Mouse (Mus musculus) right cerebral cortex, postnatal 4 days (tissue): ENCODE data around the gene Wdr91.

Source experiments
- DNase-seq: peaks from one replicate; pipeline ENCODE4 v3.0.0-alpha.2; 2022

Wdr91 gene

DNA sequence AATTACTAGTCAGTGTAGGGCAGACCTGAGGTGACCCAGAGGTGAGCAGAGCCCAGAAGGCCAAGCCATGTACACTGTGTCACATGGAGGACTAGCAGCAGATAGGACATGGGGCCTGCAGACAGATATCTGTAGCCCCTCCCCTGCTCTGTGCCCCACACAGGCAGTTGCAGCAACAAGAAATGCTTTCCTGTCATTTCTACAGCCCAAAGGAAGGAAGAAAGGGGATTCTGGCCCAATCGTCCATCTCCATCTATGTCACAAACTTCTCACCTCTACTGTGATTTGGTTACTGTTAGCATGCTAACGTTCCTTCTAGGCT, 33.9 kb downstream of the Wdr91 start:
- DNase-seq: no peak

DNA sequence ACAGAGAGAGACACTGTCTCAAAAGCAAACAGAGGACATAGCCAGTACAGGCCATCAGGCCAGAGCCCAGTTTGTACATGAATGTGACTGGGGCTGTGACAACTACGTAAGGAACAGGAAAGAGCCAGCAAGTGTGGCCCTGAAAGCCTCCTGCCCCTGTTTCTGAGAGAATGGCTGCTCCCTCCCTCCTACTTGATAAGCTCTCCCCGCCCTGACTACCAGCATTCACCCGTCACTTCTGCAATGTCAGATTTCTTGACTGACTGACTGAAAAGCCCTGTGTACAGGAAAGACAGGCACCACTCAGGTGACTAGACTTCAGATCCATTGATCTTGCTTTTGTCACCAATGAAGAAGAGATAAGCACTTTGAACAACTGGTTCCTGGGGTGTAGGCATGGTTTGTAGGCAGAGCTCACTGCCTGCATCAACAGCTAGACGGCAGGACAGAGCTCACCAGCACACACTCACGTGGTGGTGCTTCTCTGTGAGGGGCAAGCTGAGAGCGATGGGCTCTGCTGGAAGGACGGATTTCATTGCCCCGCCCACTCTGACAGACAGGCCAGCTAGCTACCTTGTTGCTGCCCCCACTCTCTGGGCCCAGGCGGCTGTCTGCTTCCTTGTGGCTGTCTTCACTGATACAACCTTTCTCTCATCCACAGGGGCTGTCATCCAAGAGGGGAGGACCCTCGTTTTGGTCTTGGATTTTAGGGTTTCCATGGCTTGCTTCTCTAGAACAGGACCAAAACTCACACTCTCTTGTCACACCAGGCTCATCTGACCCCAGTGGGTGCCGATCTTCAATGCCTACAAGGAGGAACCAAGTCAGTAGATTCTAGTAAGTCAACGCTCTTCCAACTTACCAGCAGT, 34.5 kb downstream of the Wdr91 start:
- no peak for DNase-seq

DNA sequence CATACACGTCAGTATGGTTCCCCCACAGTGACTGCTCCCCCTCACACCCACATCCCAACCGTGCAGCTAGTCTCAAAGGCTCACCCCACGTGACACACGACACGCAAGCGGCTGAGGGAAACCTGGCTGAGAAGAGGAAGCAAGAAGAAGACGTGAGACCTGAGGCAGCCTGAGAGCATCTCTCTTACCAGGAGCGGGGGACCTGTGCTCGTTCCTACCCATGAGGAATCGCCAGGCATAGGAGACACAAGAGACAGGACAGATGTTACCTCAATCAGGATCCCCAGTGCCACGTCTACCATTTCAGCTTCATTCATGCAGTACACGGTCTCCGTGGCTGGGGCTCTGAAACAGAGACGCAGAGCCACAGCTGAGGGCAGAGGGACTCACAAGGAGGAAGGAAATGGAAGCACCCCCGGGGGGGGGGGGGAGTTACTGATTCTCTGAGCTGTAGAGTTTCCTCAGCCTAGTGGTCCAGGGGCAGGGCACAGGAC, 35.4 kb downstream of the Wdr91 start:
- DNase-seq: no peak

DNA sequence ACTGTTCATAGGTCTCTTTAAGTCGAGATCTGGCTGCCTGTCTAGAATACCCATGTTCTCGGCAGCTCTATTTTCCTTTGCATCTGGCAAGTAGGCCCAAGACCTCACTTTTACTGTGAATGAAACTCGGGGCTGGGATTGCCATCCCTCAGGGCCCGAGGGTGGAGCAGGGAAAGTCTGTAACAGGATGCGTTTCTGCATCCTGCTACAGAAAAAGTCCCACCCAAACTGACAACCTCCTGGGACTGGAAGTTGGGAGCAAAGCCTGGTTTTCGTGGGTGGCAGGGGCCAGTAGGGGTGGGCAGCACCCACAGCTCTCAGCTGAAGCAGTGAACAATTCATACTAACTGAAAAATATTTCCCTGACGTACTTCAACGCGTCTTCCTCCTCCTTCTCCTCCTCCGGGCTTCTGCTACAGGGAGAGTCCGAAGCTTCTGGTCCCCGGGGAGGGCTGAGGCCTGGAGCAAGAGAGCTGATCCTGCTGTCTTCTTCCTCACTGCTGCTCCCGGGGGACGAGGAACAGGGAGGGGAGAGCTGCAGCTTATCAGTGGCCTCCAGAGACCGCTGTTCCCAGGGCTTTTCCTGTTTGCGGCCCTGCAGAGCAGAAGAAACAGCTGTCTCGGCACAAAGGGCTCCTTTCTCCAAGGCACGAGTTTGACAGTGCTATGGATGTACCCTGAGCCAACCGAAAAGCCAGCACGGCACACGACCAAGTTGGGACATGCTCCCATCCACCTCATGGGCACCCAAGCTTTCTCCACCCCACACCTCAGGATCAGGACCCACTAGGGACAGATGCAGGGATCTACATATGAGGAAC, 36.4 kb downstream of the Wdr91 start:
- DNase-seq: no peak

DNA sequence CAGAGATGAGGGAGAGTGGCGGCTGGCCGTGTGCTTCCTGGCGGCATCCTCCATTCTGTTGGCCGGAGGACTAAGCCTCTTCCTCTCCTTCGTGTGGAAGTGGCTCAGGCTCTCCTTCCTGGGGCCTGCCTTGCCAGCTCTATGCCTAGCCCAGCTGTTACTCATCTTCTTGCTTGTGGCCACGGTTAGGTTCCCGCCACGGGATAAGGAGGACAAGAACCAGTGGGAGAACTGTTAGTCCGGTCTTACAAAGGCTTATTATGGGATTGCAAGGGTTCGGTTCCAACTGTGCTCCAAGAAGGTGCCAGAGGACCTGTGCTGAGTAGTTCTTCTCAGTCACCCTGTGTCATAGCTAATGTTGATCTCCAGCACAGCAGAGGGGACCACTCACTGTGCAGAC, 37.8 kb downstream of the Wdr91 start:
- no peak for DNase-seq

DNA sequence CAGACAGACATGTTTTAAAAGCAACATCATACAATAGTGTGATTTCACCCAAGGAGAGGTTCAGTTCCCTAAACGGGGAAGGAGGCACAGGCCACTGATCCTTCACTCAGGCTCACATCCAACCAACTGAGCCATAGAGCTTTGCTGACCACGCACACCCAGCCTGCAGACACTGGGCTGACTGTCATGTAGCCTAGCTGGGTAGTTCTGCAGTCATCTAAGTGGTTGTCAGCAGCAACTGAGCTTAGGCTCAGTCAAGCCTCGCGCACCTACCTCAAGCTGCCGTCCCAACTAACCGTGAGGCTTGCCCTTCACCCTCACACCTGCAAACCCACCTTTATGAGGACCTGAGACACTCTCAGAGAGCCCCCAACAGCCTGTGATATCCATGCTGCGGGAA, 38.7 kb downstream of the Wdr91 start:
- no peak for DNase-seq

DNA sequence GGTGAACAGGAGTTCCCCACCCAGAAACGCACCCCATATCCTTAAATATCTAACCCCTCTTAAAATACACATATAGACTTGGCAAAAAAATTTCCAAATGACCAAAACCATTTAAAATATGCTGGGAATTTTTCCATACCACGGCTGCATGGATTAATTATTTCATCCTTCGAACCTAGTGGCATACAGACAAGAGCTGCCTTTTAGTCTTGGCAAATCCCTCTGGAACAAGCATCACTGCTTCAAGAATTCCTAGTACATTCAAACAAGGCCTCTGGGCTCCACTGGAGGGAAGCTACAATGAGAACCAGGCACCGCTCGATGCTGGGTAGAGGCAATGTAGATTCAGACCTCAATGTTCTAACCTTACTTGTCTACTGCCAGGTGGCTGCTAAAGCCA, 40.0 kb downstream of the Wdr91 start:
- DNase-seq: no peak

DNA sequence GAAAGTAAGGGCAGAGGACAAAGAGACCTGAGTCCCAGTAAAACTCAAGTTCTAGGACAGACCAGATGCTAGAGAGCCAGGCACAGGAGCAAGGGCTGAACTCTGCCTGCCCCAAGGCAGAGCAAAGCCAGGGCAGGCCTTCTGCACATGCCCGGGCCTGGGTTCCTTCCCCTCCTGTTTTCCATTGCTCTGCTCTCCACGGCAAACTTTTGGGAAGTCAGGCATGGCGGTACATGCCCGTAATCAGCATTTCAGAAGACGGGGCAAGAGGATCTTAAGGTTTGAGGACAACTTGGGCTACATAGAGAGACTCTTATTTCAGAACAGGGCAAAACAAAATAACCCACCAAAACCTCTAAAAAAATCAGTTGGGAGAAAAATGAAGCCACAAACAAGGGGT, 40.5 kb downstream of the Wdr91 start:
- no peak for DNase-seq

DNA sequence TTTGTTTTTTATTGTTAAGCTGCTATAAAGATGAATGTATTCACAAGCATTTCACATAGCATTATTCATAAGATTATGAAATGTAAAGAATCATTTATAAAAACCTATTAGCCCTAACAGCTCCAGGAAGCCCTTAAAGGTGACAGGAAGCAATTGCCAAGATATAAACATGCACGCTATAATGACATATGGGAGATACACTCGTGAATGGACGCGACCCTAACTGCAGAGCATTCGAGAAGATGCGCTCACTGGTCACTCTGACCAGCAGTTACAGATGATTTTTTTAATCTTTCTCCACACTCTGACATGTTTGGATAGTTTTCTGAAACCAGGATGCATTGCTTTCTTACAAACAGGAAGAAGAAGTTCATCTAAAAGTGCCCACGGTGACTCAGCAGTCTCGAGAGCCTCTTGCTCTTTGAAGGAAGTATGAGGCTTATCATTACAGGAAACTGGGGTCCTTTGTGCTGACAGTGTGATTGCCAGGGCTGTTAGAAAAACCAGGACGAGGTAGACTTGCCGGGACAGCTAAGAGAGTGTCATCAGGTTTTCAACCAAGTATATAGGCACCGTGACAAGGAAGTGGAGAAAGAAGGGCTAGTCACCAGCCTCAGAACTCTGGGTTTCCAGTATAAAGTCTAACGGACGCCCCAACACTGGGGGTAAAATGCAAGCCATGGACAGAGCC, 41.3 kb downstream of the Wdr91 start:
- no peak for DNase-seq

DNA sequence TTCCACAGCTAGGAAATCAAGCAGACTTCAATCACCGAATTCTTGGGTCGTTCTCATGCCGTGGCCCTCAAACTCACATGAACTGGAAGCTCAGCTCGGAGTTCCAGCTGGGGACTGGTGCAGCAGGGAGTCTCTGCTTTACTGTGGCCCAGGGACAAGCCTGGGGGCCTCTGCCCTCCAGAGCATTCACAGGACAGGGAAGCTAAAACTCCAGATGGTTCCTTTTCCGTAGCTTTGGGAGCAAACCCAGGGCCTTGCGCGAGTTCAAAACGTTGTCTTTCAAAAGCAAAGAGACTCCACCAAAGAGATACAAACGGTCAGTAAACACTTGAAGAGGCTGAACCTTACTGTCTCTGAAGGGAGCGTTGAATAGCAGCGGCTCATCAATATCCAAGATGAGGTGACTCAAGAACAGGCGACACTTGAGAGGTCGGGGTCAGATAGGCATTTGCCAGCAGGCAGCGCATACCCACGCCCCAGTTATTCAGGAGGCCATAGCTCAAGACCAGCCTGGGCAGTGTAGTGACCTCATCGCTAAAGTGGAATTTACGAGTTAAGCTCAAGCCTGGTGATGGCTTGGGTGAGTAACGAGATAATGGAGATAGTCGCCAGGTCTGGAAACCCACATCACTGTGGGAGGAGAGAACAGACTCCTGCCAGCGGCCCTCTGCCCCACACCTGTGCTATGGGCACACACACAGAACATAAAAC, 42.0 kb downstream of the Wdr91 start:
- DNase-seq: no peak

DNA sequence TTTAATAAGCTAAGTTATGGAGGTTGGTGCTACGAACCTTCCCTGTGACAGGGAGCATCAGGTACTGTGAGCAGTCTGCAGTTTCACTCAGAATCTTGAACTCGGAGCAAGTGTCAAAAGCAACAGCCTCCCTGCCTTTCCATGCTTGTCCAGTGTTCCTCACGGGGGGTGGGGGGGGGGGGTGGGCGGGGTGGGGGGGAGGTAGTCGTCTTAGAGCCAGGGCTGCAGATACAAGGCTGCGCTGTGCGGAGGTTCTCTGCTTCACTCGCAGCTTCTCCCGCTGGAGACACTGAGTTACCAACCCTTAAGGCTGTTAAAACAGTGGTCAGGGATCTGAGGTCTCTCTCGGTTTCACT, 42.7 kb downstream of the Wdr91 start:
- DNase-seq: no peak

DNA sequence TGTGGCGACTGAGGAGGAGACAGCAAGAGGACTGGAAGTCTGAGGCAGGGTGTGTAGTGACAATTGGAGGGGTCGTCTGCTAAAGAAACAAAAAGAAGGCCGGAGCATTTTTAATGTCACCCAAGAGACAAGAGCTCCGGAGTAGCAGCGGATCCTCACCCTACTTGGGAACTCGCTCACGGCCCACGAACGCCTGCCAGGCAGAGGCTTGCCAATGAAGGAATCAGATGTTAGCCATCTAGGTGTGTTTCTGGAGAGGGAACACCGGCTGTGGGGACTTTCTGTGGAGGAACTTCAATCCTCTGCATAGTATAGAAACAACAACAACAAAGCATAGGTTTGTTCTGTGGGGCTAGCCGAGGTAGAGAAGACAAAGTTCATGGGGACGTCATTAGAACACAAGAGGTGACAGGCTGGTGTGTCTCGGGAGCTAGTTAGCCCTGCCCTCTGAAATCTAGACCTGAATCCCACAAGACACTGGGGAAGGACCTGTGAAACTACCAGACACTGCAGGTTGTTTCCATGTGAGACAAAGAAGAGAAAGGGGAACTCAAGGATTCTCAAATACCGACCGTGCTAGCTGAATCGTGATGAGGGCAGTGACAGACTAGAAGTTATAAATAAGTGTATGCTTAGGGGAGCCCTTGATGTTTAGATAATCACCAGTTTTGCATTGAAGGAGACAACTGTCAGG, 43.2 kb downstream of the Wdr91 start:
- DNase-seq: no peak

DNA sequence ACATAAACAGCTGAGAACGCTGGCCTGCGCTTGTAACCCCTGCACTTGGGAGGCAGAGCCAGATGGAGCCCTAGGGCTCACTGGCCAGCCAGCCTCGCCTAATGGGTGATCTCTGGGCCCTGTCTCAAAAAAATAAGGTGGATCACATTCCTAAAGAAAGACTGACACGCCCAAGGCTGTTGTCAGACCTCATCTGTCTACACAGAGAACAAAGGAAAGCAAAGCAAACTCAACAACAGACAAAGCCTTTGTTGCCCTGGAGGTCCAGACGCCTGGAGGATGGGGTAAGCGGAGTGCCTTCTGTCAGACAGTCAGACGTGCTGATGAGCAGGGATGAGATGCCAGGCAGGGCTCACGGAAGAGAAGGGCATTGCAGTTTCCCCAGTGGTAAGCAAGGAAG, 43.9 kb downstream of the Wdr91 start:
- no peak for DNase-seq

DNA sequence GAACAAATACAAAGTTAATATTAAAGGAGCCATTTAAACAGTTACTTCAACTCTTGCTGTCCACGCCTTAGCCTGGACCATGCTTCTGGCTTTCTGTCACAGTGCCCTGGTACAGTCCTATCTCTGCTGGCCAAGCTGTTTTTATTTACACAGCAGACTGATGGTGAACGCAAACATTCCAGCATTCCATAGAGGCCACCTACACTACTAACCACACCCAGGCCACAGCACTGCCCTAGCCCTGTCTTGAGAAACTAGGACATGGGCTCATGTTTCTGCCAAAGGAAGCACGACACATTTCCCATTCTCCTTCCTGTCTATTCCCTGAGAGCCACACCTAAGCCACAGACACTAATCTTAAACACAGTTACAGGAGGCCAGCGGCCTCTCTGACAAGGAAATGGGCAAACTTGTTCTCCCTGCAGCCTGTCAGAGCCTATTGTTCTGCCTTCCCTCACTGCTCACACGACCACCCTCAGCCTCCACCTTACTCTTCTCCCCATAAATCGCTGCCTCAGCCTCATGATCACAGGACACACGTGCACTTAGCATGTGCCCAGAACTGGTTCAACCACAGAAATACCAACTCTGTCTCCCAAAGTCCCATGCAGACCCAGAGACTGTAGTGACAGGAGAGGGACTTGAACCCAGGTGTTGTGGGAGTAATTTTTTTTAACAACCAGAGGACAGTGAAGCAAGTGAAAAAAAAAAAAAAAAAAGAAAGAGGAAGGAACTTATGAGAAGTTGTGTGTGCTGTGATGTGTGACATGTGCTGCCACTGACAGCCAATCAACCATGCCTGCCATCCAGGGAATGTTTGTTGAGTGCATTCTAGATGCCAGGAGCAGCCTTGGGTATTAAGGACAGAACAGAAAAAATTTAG, 44.7 kb downstream of the Wdr91 start:
- no peak for DNase-seq

DNA sequence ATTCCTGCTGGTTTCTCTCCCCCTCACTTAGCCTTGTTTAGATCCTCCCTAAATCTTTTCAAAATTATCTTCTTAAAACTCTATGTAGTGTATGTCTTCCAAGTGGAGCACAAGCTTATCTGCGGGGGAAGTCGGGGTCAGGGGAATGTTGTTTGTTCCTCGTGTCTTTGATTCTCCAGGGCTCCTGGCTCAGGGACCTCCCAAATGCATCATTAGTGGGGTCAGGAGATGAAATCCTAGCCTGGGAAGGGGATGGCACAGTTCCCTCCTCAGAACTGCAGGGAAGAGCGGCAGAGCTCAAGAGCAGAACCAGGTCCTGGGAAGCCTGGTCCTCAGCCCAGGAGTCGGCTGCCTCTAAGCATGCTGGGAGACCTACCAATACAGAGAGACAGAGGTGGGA, 45.5 kb downstream of the Wdr91 start:
- DNase-seq: no peak

DNA sequence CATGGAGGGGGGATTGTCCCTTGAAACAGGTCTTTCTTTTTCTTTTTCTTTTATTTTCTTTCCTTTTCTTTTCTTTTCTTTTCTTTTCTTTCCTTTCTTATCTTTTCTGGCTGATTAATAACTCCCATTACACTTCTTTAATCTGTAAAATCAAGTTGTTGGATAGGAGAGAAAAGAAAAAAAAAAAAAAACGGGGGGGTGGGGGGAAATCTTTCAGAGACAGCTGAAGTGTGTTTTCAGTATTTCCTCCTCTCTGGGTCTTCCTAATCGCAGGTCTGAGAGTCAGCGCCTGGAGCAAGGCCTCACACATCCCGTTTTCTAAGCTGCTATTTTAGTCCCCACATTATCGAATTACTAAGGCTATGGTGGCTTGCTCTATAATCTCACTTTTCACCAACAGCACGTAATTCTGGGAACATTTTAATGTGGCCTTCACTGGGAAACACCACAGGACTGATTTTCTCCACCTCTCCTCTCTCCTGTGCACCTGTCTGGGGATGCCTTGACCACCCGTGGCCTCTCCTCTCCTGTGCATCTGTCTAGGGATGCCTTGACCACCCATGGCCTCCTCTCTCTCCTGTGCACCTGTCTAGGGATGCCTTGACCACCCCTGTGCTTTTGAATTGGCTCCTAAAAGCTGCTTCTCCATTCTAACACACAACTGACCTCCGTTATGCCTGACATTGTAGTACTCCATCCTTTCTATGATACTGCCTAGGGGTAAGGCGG, 46.7 kb downstream of the Wdr91 start:
- DNase-seq: no peak

DNA sequence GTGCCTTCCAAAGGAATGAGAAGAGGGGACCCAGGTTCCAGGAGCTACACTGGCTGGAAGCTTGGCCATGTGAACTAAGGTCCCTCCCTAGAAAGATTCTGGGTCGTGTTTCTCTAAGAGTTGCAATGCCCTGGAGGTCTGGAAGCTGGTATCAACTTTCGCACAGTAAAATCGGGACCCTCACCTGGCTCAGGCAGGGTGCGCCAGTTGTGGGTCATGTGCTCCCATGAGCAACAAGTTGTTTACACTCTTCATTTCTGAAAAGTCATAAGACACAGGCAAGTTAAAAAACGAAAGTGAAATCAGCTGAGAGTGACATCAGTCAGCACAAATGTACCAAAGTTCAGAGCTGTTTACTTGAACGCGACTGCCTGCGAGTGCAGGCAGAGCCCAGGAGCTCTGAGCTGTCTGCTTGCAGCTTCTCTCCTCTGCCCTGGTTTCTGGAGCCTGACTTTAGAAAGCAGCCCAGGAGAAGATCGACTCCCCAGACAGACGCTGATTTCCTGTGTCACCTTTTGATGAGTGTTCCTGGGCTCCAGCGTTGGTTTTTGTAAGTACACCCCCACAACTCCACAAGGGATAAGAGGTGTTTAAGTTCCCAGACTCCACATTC, 47.8 kb downstream of the Wdr91 start, which contains the start of gene Tmem140:
Gene Tmem140, plus strand, starts transcription at position 356 of the 613 bp plus-strand sequence.
- DNase-seq: no peak

DNA sequence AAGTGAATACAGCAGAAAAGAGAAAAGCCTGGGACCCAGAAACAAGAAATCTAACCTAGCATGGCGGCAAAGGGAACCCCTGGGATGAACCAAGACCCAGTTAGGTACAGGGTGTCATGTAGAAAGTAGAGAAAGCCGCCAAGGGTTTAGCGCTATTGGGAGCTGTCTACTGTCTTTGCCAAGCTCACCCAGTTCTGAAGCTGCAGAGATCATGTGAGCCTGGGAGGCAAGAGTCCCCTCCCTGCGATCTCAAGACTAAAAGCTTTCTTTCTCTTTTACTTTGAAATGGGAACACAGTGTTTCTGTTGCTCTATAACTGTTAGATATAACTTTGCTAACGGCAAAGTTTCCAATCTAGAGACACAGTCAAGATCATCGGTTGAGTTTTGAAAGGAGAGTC, 48.3 kb downstream of the Wdr91 start:
- no peak for DNase-seq

DNA sequence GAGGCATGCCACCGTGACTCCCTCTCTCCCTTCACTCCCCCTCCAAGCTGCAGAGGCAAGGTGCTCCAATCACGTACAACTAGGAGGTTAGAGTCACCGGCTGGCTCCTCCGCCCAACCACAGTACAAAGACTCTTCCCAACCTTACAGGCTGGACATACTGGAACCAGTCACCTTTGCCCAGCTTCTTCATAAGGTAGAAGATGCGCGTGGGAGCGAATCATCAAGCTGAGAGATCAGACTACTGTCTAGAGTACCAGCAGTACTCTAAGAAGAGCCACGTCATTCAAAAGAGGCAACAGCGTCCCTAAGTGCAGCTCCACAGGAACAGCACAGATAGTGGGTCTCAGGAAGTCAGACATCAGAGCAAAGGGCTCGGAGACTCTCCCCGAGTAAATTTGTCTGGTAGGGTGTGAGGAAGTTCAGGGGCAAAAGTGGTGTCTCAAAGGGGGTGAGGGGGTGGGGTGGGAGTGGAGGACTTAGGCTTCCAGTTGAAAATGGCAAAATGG, 49.1 kb downstream of the Wdr91 start:
- no peak for DNase-seq

DNA sequence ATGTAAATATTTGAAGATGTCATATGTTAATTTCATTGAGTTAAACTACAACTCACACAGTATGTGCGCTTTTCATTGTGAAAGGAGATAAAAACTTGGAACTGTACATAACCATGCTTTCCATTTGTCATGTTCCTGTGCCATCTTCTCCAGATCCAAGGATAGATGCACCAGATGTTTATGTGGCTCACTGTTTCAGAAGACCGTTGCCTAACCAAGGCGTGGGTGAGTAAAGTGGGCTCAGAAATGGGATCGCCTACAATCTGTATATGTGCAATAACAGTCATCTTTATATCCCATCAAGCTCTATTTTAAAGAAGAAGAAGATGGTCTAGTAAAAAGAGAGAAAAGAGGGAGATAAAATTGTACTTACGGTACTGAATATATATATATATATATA, 78.3 kb downstream of the Wdr91 start:
- DNase-seq: no peak
